Comparison of ENCODE assay signal across 8 mouse cellular contexts in genomic region chr12:80115142-80115862, GRCm38 (mm10). TPM values are rescaled to one million over a fixed set of nuclear protein-coding genes. Genes with fewer than 3 reads are reported as not detected.
DNase-seq lines count a peak whose midpoint lies in the region; ATAC-seq and TF ChIP-seq lines count a peak whose summit lies in the region.

No protein-coding gene starts in this region.

- H3K27ac ChIP-seq in hindbrain, embryonic 12.5 days = peak overlapping the region; percentile 96
- H3K27ac ChIP-seq in left cerebral cortex, adult 2 months = peak overlapping the region; percentile 97

- no peaks in the 10 kb centered on the region for H3K9me3 ChIP-seq in hindbrain, embryonic 12.5 days (replicated peaks)
- H3K9me3 ChIP-seq in megakaryocyte, embryonic 14.5 days = peaks cover under 1% of the 10 kb centered on the region

- under 1% methylated on average over 70 of the region's 71 CpGs for WGBS in hindbrain, embryonic 12.5 days

- no peak for TF ChIP-seq CTCF in left cerebral cortex, adult 2 months (IDR thresholded peaks at IDR 0.05)

- peak; percentile 89 for DNase-seq in NIH3T3 (ENCODE audit: low read depth)
- DNase-seq in cerebellum, adult 9-11 months = peak; percentile 91
- peak; percentile 59 to 64 for DNase-seq in frontal cortex, postnatal 14 days (ENCODE audit: low spot score in 2 of 2)
- DNase-seq in left cerebral cortex, adult 2 months (ENCODE audit: extremely low spot score in 1 of 2, low spot score in 2 of 2) = peak; percentile 80 to 81
- DNase-seq in right cerebral cortex, postnatal 14 days = peak; percentile 74
- peak; percentile 83 for DNase-seq in urinary bladder, postnatal 4 days (ENCODE audit: low spot score in 2 of 2)

- peak overlapping the region; percentile 72 for H3K4me3 ChIP-seq in hindbrain, embryonic 12.5 days
- peak overlapping the region; percentile 93 for H3K4me3 ChIP-seq in left cerebral cortex, adult 2 months
- H3K4me3 ChIP-seq in megakaryocyte, embryonic 14.5 days (replicated peaks) = peak overlapping the region; percentile 95

- peak overlapping the region; percentile 93 for H3K4me2 ChIP-seq in hindbrain, embryonic 12.5 days (replicated peaks)

- peaks cover 8% of the 10 kb centered on the region; the same call in 1 of the 2 replicates for H3K36me3 ChIP-seq in hindbrain, embryonic 12.5 days
- H3K36me3 ChIP-seq in megakaryocyte, embryonic 14.5 days (replicated peaks; ENCODE audit: low read length) = peaks cover 10% of the 10 kb centered on the region

- H3K27me3 ChIP-seq in hindbrain, embryonic 12.5 days = peaks cover 8% of the 10 kb centered on the region
- H3K27me3 ChIP-seq in megakaryocyte, embryonic 14.5 days (replicated peaks) = peaks cover 10% of the 10 kb centered on the region

- H3K4me1 ChIP-seq in hindbrain, embryonic 12.5 days = peaks cover 29% of the 10 kb centered on the region
- H3K4me1 ChIP-seq in megakaryocyte, embryonic 14.5 days = peaks cover 37% of the 10 kb centered on the region

- peak overlapping the region; percentile 81 for H3K9ac ChIP-seq in hindbrain, embryonic 12.5 days

- intact Hi-C loops in left cerebral cortex, adult 2 months (cut with DNase I) = loop anchor here (10.0 kb wide), 2 partner anchors 151 to 381 kb away; no protein-coding TSS in a partner anchor

- peak; percentile 68 for ATAC-seq in hindbrain, embryonic 12.5 days (ENCODE audit: low FRiP score)

RNA-seq across cellular contexts. Expression of gene Zfp36l1, which starts 2.5 kb away (rescaled TPM):
- 87.2 and 92.3 TPM in 2 replicates for polyA plus RNA-seq in hindbrain, embryonic 12.5 days (2016; fragmentation: Nextera tagmentation; extraction: Ambion mirVana)
- total RNA-seq in left cerebral cortex, adult 2 months (2021) = 10 to 100 TPM; 32.7 to 39.2 TPM
- 206 and 219 TPM in 2 replicates for polyA plus RNA-seq in megakaryocyte, embryonic 14.5 days (2012; ENCODE audit: insufficient read depth, low replicate concordance)

Comparison
In these comparisons a context has a peak if more than half of its experiments do, and no peak if none do; other contexts are left out.
1. Peak in every context shown above with its lines: DNase-seq, ATAC-seq, H3K4me3 ChIP-seq and H3K27ac ChIP-seq.